Mouse (Mus musculus) layer of hippocampus, adult 2 months (tissue): ENCODE data around the gene Taf5l. TPM values are rescaled to one million over a fixed set of nuclear protein-coding genes. Genes with fewer than 3 reads are reported as not detected.

Experiments used
- DNase-seq, 2 experiments: peaks; one replicate each; pipeline ENCODE4 v3.0.0; 2022; ENCODE audit warnings: low spot score in 2 of 2
- H3K27ac ChIP-seq: fragments of 200-600 bp; 2 replicates; pipeline ENCODE4 v1.8.1; 2022
- H3K4me3 ChIP-seq: fragments of 200-600 bp; 2 replicates; pipeline ENCODE4 v1.8.1; 2022; ENCODE audit warnings: mild to moderate bottlenecking
- CTCF ChIP-seq: fragments of 200-600 bp; conservative IDR thresholded peaks from 2 replicates; pipeline ENCODE4 v1.8.1; 2022; ENCODE audit warnings: antibody characterized with exemption, mild to moderate bottlenecking, moderate library complexity
- total RNA-seq, 2 experiments: library from RNA; stranded (reverse); gene quantifications; 2 replicates each; pipeline ENCODE4 v1.2.3; 2021

Taf5l gene
- total RNA-seq, 2 experiments from 2014 or later = 21.1 to 21.9 TPM

DNA sequence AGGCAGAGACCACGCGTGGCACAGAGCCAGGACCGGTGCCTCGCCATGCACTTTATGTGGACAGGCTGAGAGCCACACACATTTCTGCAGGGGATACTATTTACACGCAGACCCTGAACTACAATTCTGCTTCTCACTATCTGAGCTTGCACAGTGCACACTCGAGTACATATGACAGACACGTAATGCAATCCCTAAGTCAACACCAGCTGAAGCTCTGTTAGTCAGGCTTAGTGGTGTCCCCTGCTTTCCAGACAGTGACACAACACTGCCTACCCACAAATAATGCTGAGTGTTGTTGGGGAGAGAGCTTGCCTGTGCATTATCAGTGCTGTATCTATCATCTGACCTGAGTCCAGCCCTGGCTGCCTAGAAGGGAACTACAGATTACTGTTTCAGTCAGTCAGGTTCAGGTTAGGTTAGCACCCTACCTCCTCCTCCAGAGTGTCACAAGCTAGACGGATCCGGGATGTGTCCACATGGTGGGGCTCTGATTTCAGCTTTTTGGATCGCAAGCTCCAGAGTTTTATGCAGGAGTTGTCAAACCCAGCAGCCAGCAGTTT is 18.6 kb downstream of the Taf5l start:
- DNase-seq = no peak
- peak; percentile 36; the same call in 1 of the 2 replicates for TF ChIP-seq CTCF
- no peak overlapping the region for H3K27ac ChIP-seq

DNA sequence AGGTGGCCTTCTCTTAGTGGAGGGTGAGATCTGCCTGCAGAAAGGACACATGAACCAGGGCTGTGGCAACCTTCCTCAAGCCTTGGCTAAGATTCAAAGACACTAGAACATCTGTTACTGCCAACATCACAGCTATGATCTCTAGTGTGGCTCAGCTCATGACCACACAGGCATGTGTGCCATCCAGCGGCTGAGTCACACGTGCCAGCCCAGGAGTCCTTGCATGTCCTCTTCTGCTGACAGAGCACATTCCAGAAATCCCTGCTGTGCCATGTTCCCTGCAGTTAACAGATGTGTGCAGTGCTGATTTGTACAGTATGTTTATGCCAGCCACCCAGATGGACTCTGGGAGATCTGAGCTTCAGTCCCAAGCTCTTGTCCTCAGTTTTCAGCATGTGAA is 21.6 kb downstream of the Taf5l start:
- DNase-seq = no peak
- H3K4me3 ChIP-seq = no peak overlapping the region
- no peak for TF ChIP-seq CTCF
- no peak overlapping the region for H3K27ac ChIP-seq

More for the DNA sequence above, 18.6 kb downstream of the Taf5l start:
- no peak overlapping the region for H3K4me3 ChIP-seq

DNA sequence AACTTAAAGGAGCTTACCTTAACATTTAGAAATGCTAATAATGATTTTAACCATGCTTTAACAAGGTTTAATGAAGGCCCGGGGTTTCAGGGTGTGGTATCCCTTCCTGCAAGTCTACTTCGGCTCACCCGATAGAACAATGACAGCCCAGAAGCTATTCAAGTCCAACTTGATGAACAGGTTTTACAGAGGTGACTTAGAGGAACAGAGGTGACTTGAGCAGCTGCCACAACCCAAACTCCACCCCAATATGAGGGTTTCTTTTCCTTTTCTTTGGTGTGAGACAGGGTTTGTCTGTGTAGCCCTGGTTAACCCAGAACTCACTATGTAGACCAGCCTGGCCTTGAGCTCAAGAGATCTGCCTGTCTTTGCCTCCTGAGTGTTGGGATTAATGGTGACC is 27.2 kb downstream of the Taf5l start:
- no peak overlapping the region for H3K4me3 ChIP-seq
- no peak overlapping the region for H3K27ac ChIP-seq
- TF ChIP-seq CTCF = no peak
- DNase-seq = no peak

DNA sequence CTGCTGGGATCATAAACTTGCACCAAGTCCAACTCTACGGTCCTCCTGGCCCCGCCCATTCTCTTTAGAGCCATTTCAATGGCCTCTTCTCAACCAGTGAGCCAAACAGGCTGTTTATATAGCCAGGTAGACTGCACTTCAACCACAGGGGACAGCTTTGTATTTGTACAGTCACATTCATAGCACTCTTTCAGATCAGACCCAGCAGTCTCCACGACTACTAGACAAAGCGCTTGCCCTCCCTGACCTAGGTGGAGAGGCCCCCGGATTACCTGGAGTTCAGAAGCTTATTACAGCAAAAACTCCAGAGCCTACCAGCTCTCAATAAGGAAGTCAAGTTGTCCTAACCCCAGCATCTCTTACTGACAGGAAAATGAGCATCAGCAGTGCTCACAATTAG is 27.6 kb downstream of the Taf5l start:
- DNase-seq = no peak
- H3K4me3 ChIP-seq = no peak overlapping the region
- H3K27ac ChIP-seq = no peak overlapping the region
- TF ChIP-seq CTCF = no peak

DNA sequence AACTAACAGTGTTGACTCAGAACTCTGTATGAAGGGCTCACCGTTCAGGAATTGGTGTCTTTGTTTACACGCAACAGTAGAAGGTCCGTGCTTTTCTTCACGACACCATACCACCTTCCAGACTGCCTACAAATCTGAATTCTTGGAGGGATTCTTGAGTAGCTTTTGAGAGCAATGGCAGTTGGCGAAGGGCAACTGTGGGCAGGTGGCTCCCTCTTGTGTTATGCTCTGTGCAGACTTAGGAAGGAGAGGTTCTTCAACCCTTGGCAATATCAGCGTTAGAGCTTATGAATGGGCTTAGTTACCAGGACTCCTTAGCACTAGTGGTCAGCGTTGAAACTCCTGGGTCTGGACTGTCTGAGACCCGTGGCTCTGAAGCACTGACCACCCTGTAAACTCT is 28.6 kb downstream of the Taf5l start:
- Histone ChIP-seq H3K27ac (no peak overlapping the region), H3K4me3 (no peak overlapping the region)
- DNase-seq = no peak
- TF ChIP-seq CTCF = peak; percentile 58

DNA sequence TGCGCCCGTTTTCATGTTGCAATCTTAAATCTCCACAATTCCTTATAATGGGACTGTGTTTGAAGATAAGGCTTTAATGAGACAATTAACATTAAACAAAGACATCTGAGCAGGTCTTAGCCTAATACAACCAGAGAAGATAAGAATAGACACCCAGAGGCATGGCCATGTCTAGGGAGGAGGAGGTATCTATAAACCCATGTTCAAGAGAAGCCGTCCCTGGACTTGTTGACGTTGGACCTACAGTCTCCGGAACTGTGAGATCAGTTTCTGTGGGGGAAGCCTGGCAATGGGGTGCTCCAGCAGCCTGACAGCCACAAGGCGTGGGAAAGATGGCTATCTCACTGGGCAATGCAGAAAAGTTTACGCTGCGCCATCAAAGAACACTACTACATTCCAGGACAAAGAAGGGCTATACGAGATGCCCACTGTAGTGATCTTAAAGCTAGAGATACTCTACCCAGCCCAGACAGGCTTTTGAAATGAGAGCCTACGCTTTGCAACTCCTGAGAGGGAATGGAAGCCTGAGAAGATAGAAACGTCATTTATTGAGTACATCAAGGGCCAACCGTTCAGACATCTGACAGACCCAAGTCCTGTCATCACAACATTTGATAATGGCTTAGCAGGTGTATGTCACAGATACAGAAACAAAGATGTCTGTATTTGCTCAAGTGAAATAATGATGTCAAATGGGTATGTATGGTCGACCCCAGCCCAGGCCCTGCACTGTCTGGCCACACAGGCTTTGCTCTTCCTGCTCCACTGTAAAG is 30.7 kb downstream of the Taf5l start:
- H3K27ac ChIP-seq = no peak overlapping the region
- no peak for DNase-seq
- TF ChIP-seq CTCF = no peak

DNA sequence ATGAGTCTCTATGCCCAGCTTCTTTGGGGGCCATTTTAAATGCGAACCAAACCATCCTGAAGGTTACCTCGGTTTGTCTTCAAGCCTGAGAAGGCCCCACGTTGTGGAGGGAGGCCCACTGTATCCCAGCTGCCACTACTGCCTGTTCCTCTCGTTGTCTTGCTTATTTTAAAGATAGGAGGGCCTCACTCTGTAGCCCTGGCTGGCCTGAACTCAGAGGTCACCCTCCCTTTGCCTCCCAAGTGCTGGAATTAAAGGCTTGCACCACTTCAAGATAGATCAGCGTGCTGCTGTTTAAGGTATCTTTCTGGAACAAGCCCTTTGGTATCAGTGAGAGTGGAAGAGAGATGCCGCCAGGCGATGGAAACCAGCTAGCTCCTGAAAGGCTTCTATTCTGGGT is 32.1 kb downstream of the Taf5l start:
- H3K27ac ChIP-seq = no peak overlapping the region
- TF ChIP-seq CTCF = no peak

More for the DNA sequence above, 30.7 kb downstream of the Taf5l start:
- H3K4me3 ChIP-seq = no peak overlapping the region

DNA sequence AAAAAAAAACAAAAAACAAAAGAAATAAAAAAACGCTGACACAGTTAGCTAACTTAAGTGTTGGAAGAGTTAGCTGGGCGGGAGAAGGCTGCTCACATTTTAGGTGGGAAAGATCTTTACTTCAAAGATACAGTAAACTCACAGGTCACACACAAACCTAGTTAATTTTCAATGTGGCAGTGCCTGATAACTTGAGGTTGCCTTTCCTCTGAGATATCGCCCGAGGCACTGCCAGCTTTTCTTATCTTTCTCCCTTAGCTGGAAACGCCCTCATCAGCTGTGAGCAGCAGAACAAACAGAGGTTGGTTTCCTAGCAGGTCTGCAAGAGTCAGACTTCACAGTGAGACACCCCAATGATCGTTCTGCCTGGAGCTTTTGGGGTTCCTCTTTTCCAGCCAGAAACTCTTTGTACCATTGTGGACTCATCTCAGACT is 32.6 kb downstream of the Taf5l start:
- no peak for TF ChIP-seq CTCF
- DNase-seq = no peak
- Histone ChIP-seq H3K4me3 (no peak overlapping the region), H3K27ac (no peak overlapping the region)

More for the DNA sequence above, 32.1 kb downstream of the Taf5l start:
- H3K4me3 ChIP-seq = no peak overlapping the region
- DNase-seq = no peak

DNA sequence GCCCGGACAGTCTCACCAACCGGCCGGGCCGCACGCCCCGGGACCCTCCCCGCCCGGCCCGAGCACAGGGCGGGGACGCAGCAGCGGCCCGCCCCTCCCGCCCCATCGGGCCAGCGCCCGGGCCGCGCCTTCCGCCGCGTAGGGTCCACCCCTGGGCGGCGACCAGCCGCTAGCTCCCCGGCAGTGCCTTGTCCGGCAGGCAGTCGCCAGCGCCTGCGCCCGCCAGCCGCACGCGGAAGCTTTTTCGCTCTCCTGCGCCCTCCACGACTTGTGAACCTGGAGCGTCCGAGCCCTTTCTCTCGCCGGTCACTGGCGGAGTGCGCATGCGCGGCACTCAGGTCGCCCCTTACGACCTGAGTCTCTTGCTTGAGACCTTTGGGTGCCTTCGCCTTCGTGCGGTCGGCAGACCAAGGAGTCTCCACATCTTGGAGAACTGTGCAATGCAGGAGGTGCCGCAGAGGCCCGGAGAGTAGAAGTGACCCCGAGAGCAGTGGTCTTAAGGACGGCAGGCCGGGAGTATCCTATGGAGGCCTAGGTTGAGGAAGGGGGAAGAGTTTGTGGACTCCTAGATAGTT is 38.3 kb downstream of the Taf5l start, which contains the start of gene Abcb10:
Abcb10 (minus strand) TSS at position 297 of the 575 bp plus-strand sequence.
- DNase-seq = peak; percentile 57 to 74
- peak within 1 kb of the TSS; percentile 90 for H3K27ac ChIP-seq
- H3K4me3 ChIP-seq = peak within 1 kb of the TSS; percentile 86
- peak; percentile 10; the same call in 1 of the 2 replicates for TF ChIP-seq CTCF

DNA sequence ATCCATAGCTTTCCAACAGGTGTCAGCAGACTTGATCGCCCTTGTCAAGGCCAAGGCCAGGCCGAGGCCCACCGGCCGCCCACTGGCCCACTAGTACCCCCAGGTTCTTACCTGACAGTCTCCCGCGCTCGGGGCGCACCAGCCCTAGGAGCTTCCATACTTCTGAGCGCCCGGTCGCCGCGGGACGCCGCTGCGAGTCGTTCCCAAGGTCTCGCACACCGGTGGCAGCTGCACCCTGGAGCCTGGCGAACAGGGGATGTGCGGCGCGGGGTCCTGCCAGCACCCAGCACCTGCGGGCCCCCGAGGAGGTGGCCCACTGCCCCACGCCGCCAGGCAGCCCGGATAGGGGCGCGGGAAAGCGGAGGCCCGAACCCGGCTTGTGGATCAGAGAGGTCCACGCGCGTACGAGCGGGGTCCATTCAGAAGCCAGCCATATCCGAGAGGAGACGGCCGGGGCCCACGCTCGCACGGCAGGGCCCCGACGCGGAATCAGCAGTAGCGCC is 38.9 kb downstream of the Taf5l start:
- TF ChIP-seq CTCF = no peak
- H3K4me3 ChIP-seq = peak overlapping the region; percentile 86
- DNase-seq = no peak
- H3K27ac ChIP-seq = peak overlapping the region; percentile 90

DNA sequence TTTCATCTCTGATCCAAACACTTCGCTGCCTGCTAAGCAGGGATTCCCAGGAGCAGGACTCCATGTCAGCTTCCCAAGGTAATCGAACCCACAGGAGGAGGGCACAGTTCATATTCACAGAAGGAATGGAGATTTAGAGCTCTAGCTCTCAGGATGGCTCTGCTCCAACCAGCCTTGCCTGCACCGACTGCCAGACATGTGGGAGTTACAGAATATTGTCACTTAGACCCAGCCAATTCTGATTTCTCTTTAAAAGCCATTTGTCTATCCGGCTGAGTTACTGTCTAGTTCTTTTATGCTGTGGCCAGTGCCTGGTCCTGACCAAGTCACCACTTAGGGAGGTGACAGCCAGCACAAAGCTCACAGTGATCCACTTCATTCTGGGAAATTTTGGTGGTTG is 39.5 kb downstream of the Taf5l start:
- H3K4me3 ChIP-seq = peak overlapping the region; percentile 86
- peak overlapping the region; percentile 90; the same call in 1 of the 2 replicates for H3K27ac ChIP-seq
- TF ChIP-seq CTCF = no peak
- DNase-seq = peak; percentile 52 to 59

DNA sequence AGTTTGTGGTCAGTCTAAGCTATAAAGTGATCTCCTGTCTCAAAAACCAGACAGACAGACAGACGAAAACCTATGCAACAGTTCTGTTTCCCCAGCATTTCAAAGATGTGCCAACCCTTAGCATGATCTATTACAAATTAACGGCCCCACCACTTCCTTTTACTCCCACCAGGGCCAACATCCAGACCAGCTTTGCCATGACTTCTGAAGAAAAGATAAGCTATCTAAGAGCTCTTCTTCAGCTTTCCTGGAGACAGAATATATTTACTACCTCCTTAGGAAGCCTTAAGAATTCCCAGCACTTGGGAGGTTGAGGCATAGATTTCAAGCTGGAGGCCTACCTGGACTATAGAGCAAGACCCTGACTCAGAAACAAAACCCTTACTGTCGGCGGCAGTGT is 41.0 kb downstream of the Taf5l start:
- no peak overlapping the region for H3K4me3 ChIP-seq
- TF ChIP-seq CTCF = no peak
- no peak for DNase-seq

DNA sequence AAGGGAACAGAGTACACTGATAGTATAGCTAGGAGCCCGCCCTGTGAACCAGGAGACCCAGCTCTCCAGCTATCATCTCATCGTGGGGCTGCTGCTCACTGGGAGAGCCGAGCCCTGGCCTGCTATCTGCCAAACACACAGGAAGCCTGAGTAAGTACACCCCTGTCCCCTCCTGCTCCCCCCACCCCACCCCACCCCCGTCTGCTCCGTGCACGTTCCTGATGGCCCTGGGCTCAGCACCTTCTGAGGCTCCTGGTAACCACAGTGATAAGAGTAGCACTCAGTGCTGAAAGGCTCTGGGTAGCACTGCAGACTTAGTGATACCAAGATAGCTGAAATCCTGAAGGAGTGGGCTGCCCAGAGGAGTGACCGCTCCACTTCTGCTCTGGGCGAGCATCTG is 42.3 kb downstream of the Taf5l start:
- H3K4me3 ChIP-seq = no peak overlapping the region
- H3K27ac ChIP-seq = peak overlapping the region; percentile 53; the same call in 1 of the 2 replicates
- TF ChIP-seq CTCF = no peak
- DNase-seq = no peak

More for the DNA sequence above, 41.0 kb downstream of the Taf5l start:
- no peak overlapping the region for H3K27ac ChIP-seq
